Mouse (Mus musculus) kidney, adult 9 months (tissue): ENCODE data around the gene Ilk.

Experiments
- DNase-seq: peaks from one replicate; pipeline ENCODE4 v3.0.0; 2022

The Ilk gene

DNA sequence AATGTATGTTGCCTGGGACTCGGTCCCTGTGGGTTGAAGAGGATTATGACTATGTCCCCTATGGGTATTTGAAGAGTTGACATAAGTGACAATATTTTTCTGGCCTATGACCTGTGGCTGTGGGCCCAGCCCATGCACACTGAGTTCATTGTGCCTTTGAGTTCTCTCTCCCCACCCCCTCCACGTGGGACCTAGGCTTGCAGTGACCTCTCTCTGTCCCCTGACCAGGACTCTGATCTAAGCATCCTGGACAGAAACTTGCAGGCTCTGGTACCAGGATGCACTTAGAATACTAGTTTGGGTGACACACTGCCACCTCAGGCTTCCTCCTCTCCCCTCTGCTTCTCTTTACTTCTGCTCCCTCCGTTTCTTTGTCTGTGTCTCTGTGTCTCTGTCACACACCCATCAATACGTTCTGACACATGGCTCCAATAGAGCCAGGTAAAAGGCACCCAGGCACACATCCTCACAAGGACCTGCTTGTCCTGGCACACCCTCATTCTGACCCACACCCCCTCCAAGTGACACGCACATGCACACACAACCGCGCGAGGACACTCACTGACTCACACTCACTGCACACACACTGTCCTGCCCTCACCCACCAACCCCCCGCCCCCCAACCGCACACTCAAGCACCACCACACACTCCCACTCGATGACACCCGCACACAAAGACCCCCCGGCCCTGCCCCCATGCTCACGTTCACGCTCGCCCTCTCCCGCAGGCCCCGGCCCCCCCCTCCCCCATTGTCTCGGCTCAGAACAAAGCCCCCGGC lies 50.3 kb downstream of the Ilk start:
- DNase-seq = no peak

DNA sequence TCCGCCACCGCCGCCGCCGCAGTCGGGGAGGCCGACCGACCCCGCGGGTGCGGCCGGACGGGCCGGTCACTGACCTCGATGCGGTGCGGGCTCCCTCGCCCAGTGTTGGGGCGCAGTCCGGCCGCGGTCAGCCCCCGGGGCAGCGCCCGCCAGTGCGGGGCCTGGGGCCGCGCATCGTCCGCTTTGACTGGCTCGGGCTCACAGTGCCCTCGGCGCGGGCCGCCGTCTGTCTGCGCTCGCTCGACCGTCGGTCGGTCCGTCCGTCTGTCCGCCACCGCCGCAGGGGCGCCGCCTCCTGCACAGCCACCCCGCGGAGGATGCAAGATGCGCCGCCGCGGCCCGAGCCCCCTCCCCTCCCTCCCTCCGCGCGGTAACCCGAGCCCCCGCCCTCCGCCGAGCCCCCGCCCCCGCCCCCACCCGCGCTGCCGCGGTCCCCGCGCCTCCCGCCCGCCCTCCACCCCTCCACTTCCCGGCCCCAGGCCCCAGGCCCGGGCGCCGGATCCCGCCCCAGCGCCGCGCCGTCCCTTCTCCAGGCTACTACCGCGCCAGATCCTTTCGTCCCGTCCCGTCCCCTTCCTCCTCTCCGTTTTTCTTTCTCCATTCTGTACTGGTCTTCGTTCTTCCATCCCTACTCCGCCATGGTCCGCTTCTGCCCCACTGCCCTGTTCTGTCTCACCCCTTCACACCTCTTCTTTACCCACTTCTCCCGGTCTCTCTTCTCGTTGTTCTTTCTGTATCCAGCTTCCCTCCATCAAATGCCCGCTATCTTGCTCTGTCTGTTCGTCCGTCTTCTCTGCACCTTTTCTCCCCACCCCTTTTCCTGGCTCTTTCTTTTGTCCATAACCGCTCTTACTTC lies 51.1 kb downstream of the Ilk start, which contains the start of gene Dchs1:
Dchs1 (minus strand) TSS at position 370 of the 856 bp plus-strand sequence.
- no peak for DNase-seq

DNA sequence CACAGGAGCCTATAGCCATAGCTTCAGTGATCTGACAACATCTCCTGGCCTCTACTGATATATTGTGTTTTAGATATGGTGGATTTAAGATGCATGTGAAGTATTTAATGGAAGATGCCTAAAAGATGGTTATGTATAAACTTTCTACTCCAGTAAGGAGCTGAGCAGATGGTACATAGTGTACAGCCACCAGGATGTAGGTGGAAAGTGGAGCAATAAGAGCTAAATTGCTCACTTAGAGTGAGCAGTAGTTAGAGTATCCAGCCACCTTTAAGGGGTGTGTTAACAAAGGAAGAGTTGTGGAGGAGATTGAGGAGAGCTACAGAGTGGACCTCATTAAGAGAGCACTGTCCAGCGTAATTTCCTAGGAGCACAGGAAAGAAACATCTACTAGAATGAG lies 54.8 kb downstream of the Ilk start:
- no peak for DNase-seq
